Mouse (Mus musculus) spleen, adult 2 months (tissue): ENCODE data around the gene Gabbr2.

Source experiments
- CTCF ChIP-seq: fragments of 200-500 bp; IDR thresholded peaks from 2 replicates; pipeline ENCODE4 v1.5.1; 2011; ENCODE audit warnings: mild to moderate bottlenecking, inconsistent platforms; ENCODE audit not compliant: insufficient read depth, insufficient read length, insufficient replicate concordance; ENCODE audit errors: extremely low read depth
- POLR2A ChIP-seq: fragments of 200-500 bp; IDR thresholded peaks from 2 replicates; pipeline ENCODE4 v1.6.1; 2011; ENCODE audit warnings: low read depth, low read length, inconsistent platforms

DNA sequence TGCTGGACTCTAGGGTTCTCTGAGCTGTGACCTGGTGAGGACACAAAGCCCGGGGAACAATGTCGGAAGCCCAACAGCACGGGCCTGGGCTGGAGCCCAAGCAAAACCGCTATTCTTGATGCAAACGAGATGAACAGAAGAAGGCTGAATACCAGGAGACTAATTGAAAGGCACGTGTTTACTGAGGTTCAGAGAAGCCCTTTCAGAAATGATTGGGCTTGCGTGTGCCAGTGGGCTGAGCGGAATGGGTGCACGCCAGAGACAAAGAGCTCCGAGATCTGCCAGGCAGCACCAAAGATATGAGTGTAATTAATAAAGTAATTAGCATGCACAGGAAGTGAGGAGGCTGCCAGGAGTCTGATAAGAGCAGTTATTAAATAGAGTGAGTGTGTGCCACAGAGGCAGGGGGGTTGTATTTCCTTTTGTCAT lies 291.4 kb downstream of the Gabbr2 start:
- TF ChIP-seq CTCF = no peak
- TF ChIP-seq POLR2A = no peak
